Mouse (Mus musculus): ENCODE measurements at regions not wholly inside any gene's neighbourhood (a gene's known extent, or its start where the extent isn't known, plus 50 kb on each side); places are given as distances from the start of the nearest gene placed in this dataset.

DNA sequence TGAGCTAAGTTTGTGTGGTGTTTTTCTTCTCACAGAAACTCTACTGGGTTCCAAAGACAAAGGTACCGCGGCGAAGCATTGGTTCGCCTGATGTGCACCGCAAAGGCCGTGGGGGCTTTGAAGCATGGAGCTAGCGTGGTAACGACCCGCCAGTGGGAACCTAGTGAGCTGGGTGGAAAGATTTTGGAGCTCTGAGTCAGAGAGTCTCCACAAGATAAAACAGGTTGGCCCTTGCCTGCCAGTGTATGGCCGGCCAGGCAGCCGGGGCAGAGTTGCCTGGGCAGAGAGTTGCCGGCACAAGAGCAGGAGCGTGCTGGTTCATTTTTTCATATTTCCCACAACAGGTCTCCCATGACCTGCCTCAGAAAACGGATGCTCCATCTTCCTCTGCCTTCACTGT is 52.3 kb upstream of the Xpo1 start:
- DNase-seq (ENCODE audit: low spot score) (no peak), ATAC-seq (replicated peaks; ENCODE audit: low FRiP score, low read depth) (no peak)
- H3K9ac ChIP-seq (ENCODE audit: low read depth, low read length), result no peak overlapping the region
- H3K36me3 ChIP-seq (ENCODE audit: insufficient read depth, low read length), result no peaks in the 10 kb centered on the region
- H3K4me3 ChIP-seq (replicated peaks; ENCODE audit: low read depth, low read length), result no peak overlapping the region
- no peaks in the 10 kb centered on the region for H3K27me3 ChIP-seq (ENCODE audit: insufficient read depth, low read length)
- H3K4me1 ChIP-seq (replicated peaks; ENCODE audit: insufficient read depth, low read length), result no peaks in the 10 kb centered on the region
- 87% methylated on average over 14 of the region's 14 CpGs for WGBS
- no peaks in the 10 kb centered on the region for H3K9me3 ChIP-seq (replicated peaks; ENCODE audit: low read length)
- no peak for TF ChIP-seq CTCF (IDR thresholded peaks at IDR 0.05; ENCODE audit: low read depth)
- H3K4me2 ChIP-seq (ENCODE audit: low read length), result no peak overlapping the region
- no peak overlapping the region for H3K27ac ChIP-seq

DNA sequence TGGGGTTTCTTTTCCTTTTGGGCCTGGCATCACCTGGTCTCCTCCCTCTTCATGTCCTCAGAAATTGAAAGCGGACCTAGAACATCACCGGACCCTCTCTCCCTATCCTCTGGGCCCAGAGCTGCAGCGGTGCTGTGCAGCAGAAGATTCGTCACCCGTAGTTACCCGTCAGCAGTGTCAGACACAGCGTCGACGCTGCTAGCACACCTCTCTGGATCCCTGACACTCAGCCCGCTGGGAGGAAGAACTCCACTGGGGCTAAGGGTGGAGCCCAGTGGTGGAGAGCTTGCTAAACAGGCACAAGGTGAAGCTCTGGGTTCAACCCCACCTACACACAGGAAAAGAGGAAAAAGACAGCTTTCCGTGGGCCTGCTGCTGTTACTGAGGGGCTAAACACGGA is 51.8 kb upstream of the Xpo1 start:
- no peaks in the 10 kb centered on the region for H3K36me3 ChIP-seq (ENCODE audit: insufficient read depth, low read length)
- no peaks in the 10 kb centered on the region for H3K27me3 ChIP-seq (ENCODE audit: insufficient read depth, low read length)
- no peaks in the 10 kb centered on the region for H3K4me1 ChIP-seq (replicated peaks; ENCODE audit: insufficient read depth, low read length)
- H3K9ac ChIP-seq (ENCODE audit: low read depth, low read length), result no peak overlapping the region
- no peak overlapping the region for H3K27ac ChIP-seq
- ATAC-seq (replicated peaks; ENCODE audit: low FRiP score, low read depth) (no peak), DNase-seq (ENCODE audit: low spot score) (no peak)
- no peak for TF ChIP-seq CTCF (IDR thresholded peaks at IDR 0.05; ENCODE audit: low read depth)
- WGBS, result 84% methylated on average over 12 of the region's 12 CpGs
- no peak overlapping the region for H3K4me3 ChIP-seq (replicated peaks; ENCODE audit: low read depth, low read length)
- no peaks in the 10 kb centered on the region for H3K9me3 ChIP-seq (replicated peaks; ENCODE audit: low read length)
- H3K4me2 ChIP-seq (ENCODE audit: low read length), result no peak overlapping the region
